Comparison of ENCODE assay signal across 8 mouse cellular contexts in the genomic region with DNA sequence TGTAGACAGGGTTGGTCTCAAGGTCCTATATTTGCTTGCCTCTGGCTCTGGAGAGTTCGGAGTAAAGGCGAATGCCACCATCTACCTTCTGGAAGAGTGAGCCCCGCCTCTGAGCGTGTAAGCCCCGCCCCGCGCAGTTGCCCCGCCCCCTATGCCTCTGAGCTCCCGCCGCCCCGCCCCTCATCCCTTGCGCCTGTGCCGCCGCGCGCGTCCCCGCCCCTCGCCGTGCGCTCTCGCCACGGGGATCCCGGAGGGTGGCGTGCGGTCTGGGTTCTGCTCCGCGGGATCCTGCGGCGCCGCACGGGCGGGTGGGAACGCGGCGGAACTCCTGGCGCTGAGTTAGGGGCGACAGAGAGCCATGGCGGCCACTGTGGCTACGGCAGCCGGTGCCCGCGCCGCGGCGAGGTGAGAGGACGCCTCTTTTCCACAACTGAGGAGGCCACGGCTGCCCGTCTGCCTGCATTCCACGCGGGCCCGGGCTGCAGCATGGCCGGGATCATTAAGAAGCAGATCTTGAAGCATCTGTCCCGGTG. TPM values are rescaled to one million over a fixed set of nuclear protein-coding genes. Genes with fewer than 3 reads are reported as not detected.
DNase-seq lines count a peak whose midpoint lies in the region; ATAC-seq and TF ChIP-seq lines count a peak whose summit lies in the region.

Uhrf1bp1 (plus strand) TSS at position 177 of the 533 bp plus-strand sequence.

- H3K36me3 ChIP-seq in CH12.LX (replicated peaks in 1 of 2; ENCODE audit: control insufficient read depth in 1 of 2, insufficient read depth in 1 of 2, low read length in 1 of 2) = peaks cover 13 to 39% of the 10 kb centered on the region in 2 experiments
- H3K36me3 ChIP-seq in forebrain, embryonic 12.5 days (replicated peaks) = peaks cover 25% of the 10 kb centered on the region
- H3K36me3 ChIP-seq in heart, embryonic 16.5 days (ENCODE audit: control insufficient read depth, insufficient read depth) = peaks cover 13% of the 10 kb centered on the region
- H3K36me3 ChIP-seq in liver, embryonic 14.5 days (replicated peaks; ENCODE audit: control insufficient read depth, insufficient read depth, low read depth) = peaks cover 15% of the 10 kb centered on the region
- H3K36me3 ChIP-seq in neural tube, embryonic 11.5 days (ENCODE audit: control insufficient read depth, insufficient read depth, low read length) = no peaks in the 10 kb centered on the region; the same call in 1 of the 2 replicates
- H3K36me3 ChIP-seq in stomach, embryonic 16.5 days (ENCODE audit: control insufficient read depth, insufficient read depth, low read length) = 0 out of 2 replicates have a peak, but pooled peaks cover 3% of the 10 kb centered on the region

- H3K27ac ChIP-seq in CH12.LX (ENCODE audit: insufficient read depth, low read depth) = no peak within 1 kb of the TSS; the same call in 1 of the 2 replicates
- peak within 1 kb of the TSS; percentile 76 for H3K27ac ChIP-seq in forebrain, embryonic 12.5 days
- peak within 1 kb of the TSS; percentile 52 for H3K27ac ChIP-seq in heart, embryonic 16.5 days (ENCODE audit: low read length)
- H3K27ac ChIP-seq in liver, embryonic 14.5 days = peak within 1 kb of the TSS; percentile 71
- H3K27ac ChIP-seq in neural tube, embryonic 11.5 days (ENCODE audit: low read depth, low read length) = peak within 1 kb of the TSS; percentile 54
- H3K27ac ChIP-seq in stomach, embryonic 16.5 days (ENCODE audit: low read length) = peak within 1 kb of the TSS; percentile 65

- peaks cover 5 to 26% of the 10 kb centered on the region in 2 experiments for H3K4me1 ChIP-seq in CH12.LX (ENCODE audit: control insufficient read depth in 1 of 2, insufficient read depth in 2 of 2)
- H3K4me1 ChIP-seq in forebrain, embryonic 12.5 days = peaks cover 27% of the 10 kb centered on the region
- H3K4me1 ChIP-seq in heart, embryonic 16.5 days (ENCODE audit: control insufficient read depth, insufficient read depth, low read length) = peaks cover 12% of the 10 kb centered on the region
- H3K4me1 ChIP-seq in liver, embryonic 14.5 days (replicated peaks; ENCODE audit: control insufficient read depth in 2 of 2, insufficient read depth in 2 of 2, low read length in 1 of 2) = peaks cover 30 to 33% of the 10 kb centered on the region in 2 experiments
- H3K4me1 ChIP-seq in neural tube, embryonic 11.5 days (ENCODE audit: control insufficient read depth, insufficient read depth, low read length) = peaks cover 15% of the 10 kb centered on the region
- peaks cover 22% of the 10 kb centered on the region for H3K4me1 ChIP-seq in stomach, embryonic 16.5 days (ENCODE audit: control insufficient read depth, insufficient read depth, low read length)

- H3K79me2 ChIP-seq in CH12.LX (replicated peaks; ENCODE audit: control insufficient read depth, extremely low read depth, insufficient read depth, poor library complexity, severe bottlenecking) = 0 out of 2 replicates have a peak, but pooled peaks cover 11% of the 10 kb centered on the region

- peak; percentile 89 for ATAC-seq in forebrain, embryonic 12.5 days (ENCODE audit: low FRiP score)
- peak; percentile 87 for ATAC-seq in heart, embryonic 16.5 days (replicated peaks; ENCODE audit: extremely low read depth, insufficient read depth, low FRiP score)
- ATAC-seq in liver, embryonic 14.5 days (ENCODE audit: insufficient read depth) = peak; percentile 81
- peak; percentile 81 for ATAC-seq in neural tube, embryonic 11.5 days (ENCODE audit: insufficient read depth, low FRiP score, low TSS enrichment)
- ATAC-seq in stomach, embryonic 16.5 days (ENCODE audit: insufficient read depth, low FRiP score) = peak; percentile 87

- peak within 1 kb of the TSS; percentile 82 for H3K9ac ChIP-seq in CH12.LX (ENCODE audit: insufficient read depth, low read depth)
- H3K9ac ChIP-seq in forebrain, embryonic 12.5 days = peak within 1 kb of the TSS; percentile 89
- H3K9ac ChIP-seq in heart, embryonic 16.5 days (ENCODE audit: low read length) = peak within 1 kb of the TSS; percentile 78
- peak within 1 kb of the TSS; percentile 70 for H3K9ac ChIP-seq in liver, embryonic 14.5 days (replicated peaks)
- peak within 1 kb of the TSS; percentile 93 for H3K9ac ChIP-seq in neural tube, embryonic 11.5 days (ENCODE audit: low read length)
- H3K9ac ChIP-seq in stomach, embryonic 16.5 days (ENCODE audit: low read length) = peak within 1 kb of the TSS; percentile 93

- no peak for TF ChIP-seq CTCF in CH12.LX (conservative IDR thresholded peaks at IDR 0.05 in 1 of 2, IDR thresholded peaks at IDR 0.05 in 1 of 2; ENCODE audit: low read depth in 2 of 2, low read length in 2 of 2)
- no peak for TF ChIP-seq CTCF in liver, embryonic 14.5 days (IDR thresholded peaks at IDR 0.05; ENCODE audit: low read depth)

- TF ChIP-seq POLR2A in CH12.LX (IDR thresholded peaks at IDR 0.05; ENCODE audit: low read depth, low read length) = peak; percentile 71

- H3K4me3 ChIP-seq in CH12.LX (replicated peaks in 1 of 3; ENCODE audit: low read depth in 2 of 3, low read length in 2 of 3, poor library complexity in 1 of 3) = peak within 1 kb of the TSS; percentile 81 to 99 (median 90)
- peak within 1 kb of the TSS; percentile 92 for H3K4me3 ChIP-seq in forebrain, embryonic 12.5 days (replicated peaks)
- peak within 1 kb of the TSS; percentile 67 for H3K4me3 ChIP-seq in heart, embryonic 16.5 days (ENCODE audit: low read length)
- H3K4me3 ChIP-seq in liver, embryonic 14.5 days (ENCODE audit: insufficient read depth in 1 of 2, low read depth in 2 of 2, low read length in 2 of 2) = peak within 1 kb of the TSS; percentile 69 to 91
- peak within 1 kb of the TSS; percentile 79 for H3K4me3 ChIP-seq in neural tube, embryonic 11.5 days (ENCODE audit: low read depth, low read length)
- peak within 1 kb of the TSS; percentile 80 for H3K4me3 ChIP-seq in stomach, embryonic 16.5 days (replicated peaks; ENCODE audit: low read length)

- no peaks in the 10 kb centered on the region for H3K9me3 ChIP-seq in CH12.LX (replicated peaks; ENCODE audit: low read length)
- H3K9me3 ChIP-seq in forebrain, embryonic 12.5 days = no peaks in the 10 kb centered on the region
- no peaks in the 10 kb centered on the region for H3K9me3 ChIP-seq in heart, embryonic 16.5 days (replicated peaks; ENCODE audit: control insufficient read depth, low read length)
- no peaks in the 10 kb centered on the region for H3K9me3 ChIP-seq in liver, embryonic 14.5 days (ENCODE audit: control insufficient read depth, low read length)
- H3K9me3 ChIP-seq in neural tube, embryonic 11.5 days (ENCODE audit: control insufficient read depth, low read length) = no peaks in the 10 kb centered on the region
- H3K9me3 ChIP-seq in stomach, embryonic 16.5 days (replicated peaks; ENCODE audit: control insufficient read depth, low read length) = no peaks in the 10 kb centered on the region

- peak; percentile 73 for DNase-seq in CH12.LX (ENCODE audit: extremely low read depth)
- DNase-seq in c-Kit-positive CD71-positive TER-119-negative erythroid progenitor cells, embryonic 14.5 days (ENCODE audit: low read depth) = peak; percentile 68
- DNase-seq in kidney, postnatal 36 days = peak; percentile 84 to 95
- DNase-seq in liver, embryonic 14.5 days (ENCODE audit: low read depth in 3 of 3, low spot score in 3 of 3) = peak; percentile 72 to 78 (median 76)
- peak; percentile 88 for DNase-seq in neural tube, embryonic 11.5 days (ENCODE audit: low spot score)

- peak within 1 kb of the TSS; percentile 57 for H3K4me2 ChIP-seq in CH12.LX (ENCODE audit: insufficient read depth, low read depth, poor library complexity, severe bottlenecking)
- H3K4me2 ChIP-seq in forebrain, embryonic 12.5 days = peak within 1 kb of the TSS; percentile 87
- peak within 1 kb of the TSS; percentile 90 for H3K4me2 ChIP-seq in heart, embryonic 16.5 days (ENCODE audit: low read depth, low read length)
- peak within 1 kb of the TSS; percentile 95 for H3K4me2 ChIP-seq in liver, embryonic 14.5 days (ENCODE audit: low read depth)
- peak within 1 kb of the TSS; percentile 74 for H3K4me2 ChIP-seq in neural tube, embryonic 11.5 days (ENCODE audit: low read depth)
- H3K4me2 ChIP-seq in stomach, embryonic 16.5 days (ENCODE audit: low read depth, low read length) = peak within 1 kb of the TSS; percentile 85

- no peak for TF ChIP-seq EP300 in CH12.LX (IDR thresholded peaks at IDR 0.05; ENCODE audit: low read length)
- no peak for TF ChIP-seq EP300 in liver, embryonic 14.5 days (IDR thresholded peaks at IDR 0.05; ENCODE audit: low read depth)

- 1% methylated on average over 54 of the region's 54 CpGs for WGBS in forebrain, embryonic 12.5 days
- under 1% methylated on average over 53 of the region's 54 CpGs for WGBS in heart, embryonic 16.5 days
- 0% methylated on average over 54 of the region's 54 CpGs for WGBS in liver, embryonic 14.5 days (ENCODE audit: insufficient replicate concordance)
- under 1% methylated on average over 39 of the region's 54 CpGs for WGBS in neural tube, embryonic 11.5 days
- WGBS in stomach, embryonic 16.5 days = under 1% methylated on average over 46 of the region's 54 CpGs

- TF ChIP-seq RAD21 in CH12.LX (IDR thresholded peaks at IDR 0.05; ENCODE audit: low read depth, low read length) = no peak

- dilution Hi-C loops in CH12.LX (cut with MboI; ENCODE audit: extremely low pct_ligation_motif_present, extremely low pct_unique_long_range_greater_than_20kb, low sequenced_read_pairs) = no loop called here

- in situ Hi-C loops in CH12.LX (cut with MboI; ENCODE audit: low pct_ligation_motif_present, low pct_unique_long_range_greater_than_20kb, low sequenced_read_pairs) = no loop called here

- H3K27me3 ChIP-seq in CH12.LX (replicated peaks) = no peaks in the 10 kb centered on the region
- H3K27me3 ChIP-seq in forebrain, embryonic 12.5 days = no peaks in the 10 kb centered on the region
- H3K27me3 ChIP-seq in heart, embryonic 16.5 days (ENCODE audit: control insufficient read depth, insufficient read depth, low read length) = no peaks in the 10 kb centered on the region
- no peaks in the 10 kb centered on the region for H3K27me3 ChIP-seq in liver, embryonic 14.5 days (ENCODE audit: control insufficient read depth, insufficient read depth, low read length)
- H3K27me3 ChIP-seq in neural tube, embryonic 11.5 days (ENCODE audit: control insufficient read depth, insufficient read depth, low read length) = no peaks in the 10 kb centered on the region
- H3K27me3 ChIP-seq in stomach, embryonic 16.5 days (ENCODE audit: control insufficient read depth, insufficient read depth, low read length) = no peaks in the 10 kb centered on the region

RNA-seq across cellular contexts. Expression of gene Uhrf1bp1, which starts in this region (rescaled TPM):
- total RNA-seq in CH12.LX (2012; rRNA removed) = 9.8 and 13.1 TPM in 2 replicates
- total RNA-seq in CH12.LX (2014; rRNA removed) = 5.7 and 6.0 TPM in 2 replicates
- 12.2 and 13.6 TPM in 2 replicates for polyA plus RNA-seq in CH12.LX (2012; ENCODE audit: insufficient read length, low read depth)
- 10.0 and 10.5 TPM in 2 replicates for polyA plus RNA-seq in forebrain, embryonic 12.5 days (2016; fragmentation: Nextera tagmentation; extraction: Ambion mirVana)
- 2.4 and 3.0 TPM in 2 replicates for polyA plus RNA-seq in heart, embryonic 16.5 days (2015; fragmentation: Nextera tagmentation; extraction: Ambion mirVana)
- polyA plus RNA-seq in liver, embryonic 14.5 days (2012; rRNA removed) = 2.9 and 3.1 TPM in 2 replicates
- 1.8 and 2.4 TPM in 2 replicates for polyA plus RNA-seq in liver, embryonic 14.5 days (2014; fragmentation: Nextera tagmentation; extraction: Ambion mirVana)
- 7.6 and 7.8 TPM in 2 replicates for polyA plus RNA-seq in neural tube, embryonic 11.5 days (2014; fragmentation: Nextera tagmentation; extraction: Ambion mirVana)
- 4.4 and 5.9 TPM in 2 replicates for polyA plus RNA-seq in stomach, embryonic 16.5 days (2015; fragmentation: Nextera tagmentation; extraction: Ambion mirVana)
